Mouse (Mus musculus) cerebellum, adult 9-11 months (tissue): ENCODE measurements around the gene Inha.
A peak's percentile ranks its signal among the peaks of the same experiment; 100 is the strongest.

ENCODE experiments used
- DNase-seq: peaks from one replicate; pipeline ENCODE4 v3.0.0; 2022

Inha gene

DNA sequence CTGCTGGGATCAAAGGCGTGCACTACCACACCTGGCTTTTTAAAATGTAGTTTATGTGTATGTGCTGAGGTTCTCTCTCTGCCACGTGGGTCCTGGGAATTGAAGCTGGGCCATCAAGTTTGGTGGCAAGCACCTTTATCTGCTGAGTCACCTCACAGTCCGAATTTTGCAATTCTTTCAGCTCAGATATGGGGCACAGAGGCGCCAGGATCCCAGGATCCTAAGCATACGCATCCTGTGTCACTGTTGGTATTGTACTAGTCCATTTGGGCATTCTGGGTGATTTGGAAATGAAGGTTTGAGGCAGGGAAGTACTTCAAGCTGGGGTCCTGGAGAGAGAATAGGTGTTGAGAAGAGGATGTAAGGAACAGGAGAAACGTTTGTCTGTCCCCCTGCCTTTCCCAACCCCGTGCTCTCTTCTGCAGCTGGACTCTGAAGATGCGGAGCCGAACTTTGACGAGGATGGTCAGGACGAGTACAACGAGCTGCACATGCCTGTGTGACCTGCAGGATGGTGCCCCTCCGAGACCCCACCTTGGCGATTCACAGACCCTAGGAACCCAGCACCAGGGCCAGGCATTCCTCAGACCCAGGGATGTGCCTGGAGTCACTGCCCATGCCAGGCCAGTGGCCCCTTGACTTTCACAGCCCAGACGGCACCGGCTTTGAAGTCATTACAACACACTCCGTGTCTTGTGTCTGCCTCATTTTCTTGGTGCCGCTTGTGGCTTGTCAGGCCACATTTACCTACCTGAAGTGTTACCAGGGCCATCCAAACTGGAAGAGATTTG is 51.7 kb downstream of the Inha start:
- peak; percentile 58 for DNase-seq

DNA sequence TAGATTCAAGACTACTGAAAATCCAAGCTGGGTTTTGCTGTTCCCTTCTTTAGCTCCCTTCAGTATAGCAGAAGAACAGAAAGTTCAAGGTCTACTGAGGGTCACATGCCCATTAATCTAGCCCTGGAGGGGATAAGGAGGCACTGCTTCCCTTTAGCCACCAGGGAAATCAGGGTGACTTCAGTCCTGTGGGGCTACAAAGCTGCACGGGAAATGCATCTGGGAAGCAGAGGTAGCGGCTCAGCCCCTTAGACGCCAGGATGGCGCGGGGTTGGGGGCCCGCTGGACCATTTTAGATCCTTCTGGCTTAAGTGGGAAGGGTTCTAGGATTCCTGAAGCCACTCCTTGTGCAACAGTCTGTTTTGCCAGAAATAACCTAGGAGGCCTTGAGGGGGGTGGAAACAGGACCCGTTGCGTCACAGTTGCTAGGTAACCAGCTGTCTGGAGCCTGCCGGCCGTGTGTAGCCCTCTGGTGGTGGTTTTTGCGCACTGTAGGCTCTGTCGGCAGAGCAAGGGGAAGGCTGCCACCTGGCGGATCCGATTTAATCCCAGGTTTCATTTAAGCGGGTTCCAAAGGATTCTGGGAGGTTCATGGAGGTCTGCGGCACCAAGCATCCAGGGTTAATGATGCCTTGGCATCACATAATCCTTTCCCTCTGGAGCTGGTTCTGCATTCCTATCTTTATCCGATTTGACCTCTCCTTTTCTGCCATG is 52.5 kb downstream of the Inha start:
- DNase-seq: peak; percentile 95
